Mouse (Mus musculus) lung, postnatal 10 days (tissue): ENCODE measurements around the gene Cpsf7.
A peak's percentile ranks its signal among the peaks of the same experiment; 100 is the strongest.
"Not testable (repeated sequence)": the region's sequence is repeated elsewhere in the genome, so short reads cannot be mapped to it uniquely, and the experiment has no call there.

Experiments
- DNase-seq: peaks from one replicate; pipeline ENCODE4 v3.0.0; 2021

Cpsf7 gene

GRCm38 (mm10) chr19:10525106-10525901, at the start of gene Cpsf7:
TSS of gene Cpsf7 (plus strand) at chr19:10525266.
- DNase-seq, result peak; percentile 94

DNA sequence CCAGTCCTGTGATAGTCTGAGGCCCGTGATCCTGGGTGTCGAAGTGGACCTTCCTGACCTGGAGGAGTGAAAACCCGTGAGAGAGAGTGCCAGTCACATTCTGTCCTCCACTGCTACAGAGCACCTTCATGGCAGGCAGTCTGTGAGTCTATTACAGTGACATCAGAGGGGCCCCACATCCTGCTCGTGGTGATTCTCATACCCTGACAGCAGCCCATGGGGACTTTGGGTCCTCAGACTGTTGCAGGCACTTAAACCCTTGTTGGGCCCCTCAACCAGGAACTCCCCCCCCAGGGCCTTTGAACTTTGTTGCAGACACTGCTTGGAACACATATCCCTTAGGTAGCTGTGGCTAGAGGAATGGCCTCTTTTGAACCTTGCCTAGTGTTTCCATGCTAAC, 45.5 kb upstream of the Cpsf7 start:
- DNase-seq, result no peak

GRCm38 (mm10) chr19:10482703-10483102, 42.4 kb upstream of the Cpsf7 start, which contains the start of gene Ppp1r32:
TSS of gene Ppp1r32 (minus strand) at chr19:10482928.
- peak; percentile 19 for DNase-seq

DNA sequence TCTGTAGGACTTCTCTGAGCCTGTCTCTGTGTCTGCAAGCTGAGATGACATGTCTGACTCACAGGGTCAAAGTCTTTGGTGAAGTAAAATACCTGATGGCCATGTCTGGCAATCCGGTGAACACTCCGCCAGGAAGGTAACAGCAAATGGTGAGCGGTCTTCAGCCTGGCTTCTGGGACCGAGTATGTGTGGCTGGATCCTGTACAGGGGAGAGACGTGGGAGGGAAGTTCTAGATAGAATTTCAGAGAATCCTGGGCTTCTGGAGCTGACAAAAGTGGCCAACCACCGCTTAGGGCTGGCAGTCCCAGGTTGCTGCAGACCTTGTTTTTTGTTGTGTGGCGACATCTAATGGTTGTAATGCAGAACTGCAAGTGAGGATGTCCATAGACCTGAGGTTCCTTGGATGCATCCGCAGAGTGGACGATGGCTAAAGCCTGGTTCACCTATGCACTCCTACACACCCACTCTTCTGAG, 38.8 kb upstream of the Cpsf7 start:
- DNase-seq, result peak; percentile 76

- no peak for DNase-seq
Observed at GRCm38 (mm10) chr19:10495670-10496069, 29.4 kb upstream of the Cpsf7 start.

- DNase-seq, result no peak
Observed at GRCm38 (mm10) chr19:10496976-10497375, 28.1 kb upstream of the Cpsf7 start.

GRCm38 (mm10) chr19:10497512-10498160, 27.4 kb upstream of the Cpsf7 start:
- no peak for DNase-seq

GRCm38 (mm10) chr19:10500581-10500980, 24.5 kb upstream of the Cpsf7 start:
- no peak for DNase-seq

DNA sequence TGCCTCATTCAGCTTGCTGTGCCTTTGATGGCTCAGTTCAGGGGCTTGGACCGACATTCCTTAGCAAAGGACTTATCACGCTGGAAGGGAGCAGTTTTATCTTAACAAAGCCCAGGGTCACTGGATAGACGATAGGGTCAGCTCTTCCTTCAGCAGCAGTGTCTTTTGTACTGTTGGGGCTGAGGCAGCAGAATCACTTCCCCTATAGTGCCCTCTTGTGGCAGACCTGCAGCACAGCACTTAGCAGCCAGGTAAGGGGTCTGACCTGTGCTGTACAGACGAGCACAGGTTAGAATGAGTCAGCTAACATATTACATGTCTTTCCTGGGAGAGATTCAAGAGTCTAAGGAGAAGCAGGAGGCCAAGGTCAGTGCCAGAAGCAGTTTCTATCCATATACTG, 22.5 kb upstream of the Cpsf7 start:
- peak; percentile 48 for DNase-seq

GRCm38 (mm10) chr19:10510759-10511330, 14.2 kb upstream of the Cpsf7 start:
- peak; percentile 24 for DNase-seq

DNA sequence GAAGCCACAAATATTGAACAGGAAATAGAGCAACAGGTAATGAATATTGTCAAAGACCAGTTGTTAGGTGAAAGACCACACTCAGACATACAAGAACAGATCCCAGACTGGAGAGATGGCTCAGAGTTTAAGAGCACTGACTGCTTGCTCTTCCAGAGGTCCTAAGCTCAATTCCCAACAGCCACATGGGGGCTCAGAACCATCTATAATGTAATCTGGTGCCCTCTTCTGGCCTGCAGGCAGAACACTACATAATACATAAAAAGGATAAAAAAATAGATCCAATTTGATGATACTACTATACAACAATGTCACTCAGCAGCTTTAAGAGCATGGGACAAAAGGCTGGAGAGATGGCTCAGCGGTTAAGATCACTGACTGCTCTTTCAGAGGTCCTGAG, 4.7 kb upstream of the Cpsf7 start:
- DNase-seq, result peak; percentile 27

- DNase-seq, result no peak
Observed at GRCm38 (mm10) chr19:10521926-10522325, 3.1 kb upstream of the Cpsf7 start.

DNA sequence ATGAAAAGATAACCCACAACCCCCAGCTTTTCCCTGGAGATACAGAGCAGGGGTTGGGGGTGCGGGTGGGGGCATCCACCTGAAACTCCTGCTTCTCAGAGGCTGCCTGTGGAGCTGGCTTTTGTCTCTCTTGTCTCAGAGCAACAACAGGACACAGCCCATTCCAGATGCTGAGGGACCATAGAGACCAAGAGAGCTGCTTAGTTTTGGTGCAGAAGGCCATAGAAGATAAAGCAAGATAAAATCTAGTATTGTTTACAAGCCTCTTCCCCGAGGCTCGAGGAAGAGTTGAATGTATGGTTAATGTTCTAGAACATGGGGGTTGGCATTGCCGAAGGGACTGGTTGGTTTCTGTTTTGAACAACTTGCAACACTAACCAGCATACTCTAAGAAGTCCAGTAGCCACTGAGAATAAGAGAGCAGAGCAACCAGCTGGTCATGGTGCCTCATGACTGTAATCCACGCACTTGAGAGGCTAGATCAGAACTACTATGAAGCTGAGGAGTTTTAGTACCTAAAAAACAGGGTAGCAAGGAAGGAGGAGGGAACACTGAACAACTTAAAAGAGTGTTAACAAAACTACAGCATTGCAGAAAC, 1.5 kb upstream of the Cpsf7 start:
- no peak for DNase-seq

- DNase-seq, result no peak
Observed at GRCm38 (mm10) chr19:10524784-10525105, 321 bp upstream of the Cpsf7 start.

GRCm38 (mm10) chr19:10525910-10526309, 844 bp downstream of the Cpsf7 start, which contains the start of gene Sdhaf2:
TSS of gene Sdhaf2 (minus strand) at chr19:10526142.
- peak; percentile 63 for DNase-seq

- no peak for DNase-seq
Observed at GRCm38 (mm10) chr19:10530082-10530481, 5.0 kb downstream of the Cpsf7 start.

DNA sequence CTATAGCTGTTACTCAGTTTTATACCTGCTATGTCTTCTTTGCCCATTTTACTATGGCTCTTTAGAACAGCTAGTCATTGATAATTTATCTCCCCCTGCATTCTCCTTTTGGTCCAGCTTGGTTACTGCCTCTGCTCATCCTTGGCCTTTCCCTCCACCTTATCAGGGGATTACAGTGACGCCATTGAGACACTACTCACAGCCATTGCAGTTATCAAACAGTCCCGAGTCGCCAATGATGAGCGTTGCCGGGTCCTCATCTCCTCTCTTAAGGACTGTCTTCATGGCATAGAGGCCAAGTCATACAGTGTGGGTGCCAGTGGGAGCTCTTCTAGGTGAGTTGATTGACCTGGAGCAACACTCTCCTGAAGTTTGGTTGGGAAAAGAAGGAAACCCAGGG, 14.4 kb downstream of the Cpsf7 start:
- no peak for DNase-seq

GRCm38 (mm10) chr19:10555624-10556510, 30.8 kb downstream of the Cpsf7 start, which contains the start of gene Tmem216:
TSS of gene Tmem216 (minus strand) at chr19:10556238.
- DNase-seq, result peak; percentile 88

- no peak for DNase-seq
Observed at GRCm38 (mm10) chr19:10557001-10557400, 31.9 kb downstream of the Cpsf7 start.

DNA sequence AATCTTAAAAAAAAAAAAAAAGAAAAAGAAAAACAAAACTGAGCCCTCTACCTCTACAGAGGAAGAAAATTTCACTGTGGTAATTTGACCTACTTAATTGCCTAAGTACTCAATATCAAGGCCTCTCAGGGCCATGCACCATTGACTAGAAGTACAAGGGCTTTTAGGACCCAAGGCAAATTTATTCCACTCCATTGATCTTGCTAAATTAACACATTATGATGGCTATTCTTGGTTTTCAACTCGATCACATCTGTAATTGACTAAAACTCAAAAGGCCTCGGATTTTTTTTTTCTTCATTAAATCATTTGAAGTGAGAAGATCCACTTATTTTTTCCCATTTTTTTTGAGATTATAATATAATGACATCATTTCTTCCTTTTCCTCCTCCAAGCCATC, 32.4 kb downstream of the Cpsf7 start:
- no peak for DNase-seq

GRCm38 (mm10) chr19:10557837-10558375, 32.8 kb downstream of the Cpsf7 start:
- not testable (repeated sequence) for DNase-seq

DNA sequence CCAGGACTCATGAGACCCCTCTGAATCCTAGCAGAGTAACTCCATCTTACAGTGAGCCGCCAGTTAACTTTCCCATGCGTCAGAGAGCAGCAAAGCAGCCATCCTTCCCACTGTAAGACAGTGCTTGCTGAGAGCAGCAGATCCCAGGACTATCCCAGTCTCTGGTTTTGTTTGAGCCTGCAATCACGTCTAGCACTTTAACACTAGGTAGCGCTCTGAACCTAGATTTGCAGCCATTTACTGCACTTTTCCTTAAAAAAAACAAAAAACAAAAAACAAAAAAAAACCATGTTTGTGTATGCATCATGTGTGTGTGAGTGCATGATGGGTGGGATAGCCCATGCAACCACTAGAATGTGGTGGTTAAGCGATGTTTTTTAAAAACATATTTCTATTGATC, 35.0 kb downstream of the Cpsf7 start:
- peak; percentile 42 for DNase-seq
